Mouse (Mus musculus): ENCODE measurements around the gene Lgals3bp. TPM values are rescaled to one million over a fixed set of nuclear protein-coding genes. Genes with fewer than 3 reads are reported as not detected.

The Lgals3bp gene
- total RNA-seq, 2 experiments from 2014 or later = 17.1 to 20.0 TPM

GRCm38 (mm10) chr11:118431100-118431948, 29.4 kb upstream of the Lgals3bp start:
- no peak for DNase-seq (ENCODE audit: extremely low spot score in 1 of 2, low spot score in 2 of 2)
- intact Hi-C loops (cut with DNase I) = no loop called here
- no peak for TF ChIP-seq CTCF (IDR thresholded peaks at IDR 0.05)

DNA sequence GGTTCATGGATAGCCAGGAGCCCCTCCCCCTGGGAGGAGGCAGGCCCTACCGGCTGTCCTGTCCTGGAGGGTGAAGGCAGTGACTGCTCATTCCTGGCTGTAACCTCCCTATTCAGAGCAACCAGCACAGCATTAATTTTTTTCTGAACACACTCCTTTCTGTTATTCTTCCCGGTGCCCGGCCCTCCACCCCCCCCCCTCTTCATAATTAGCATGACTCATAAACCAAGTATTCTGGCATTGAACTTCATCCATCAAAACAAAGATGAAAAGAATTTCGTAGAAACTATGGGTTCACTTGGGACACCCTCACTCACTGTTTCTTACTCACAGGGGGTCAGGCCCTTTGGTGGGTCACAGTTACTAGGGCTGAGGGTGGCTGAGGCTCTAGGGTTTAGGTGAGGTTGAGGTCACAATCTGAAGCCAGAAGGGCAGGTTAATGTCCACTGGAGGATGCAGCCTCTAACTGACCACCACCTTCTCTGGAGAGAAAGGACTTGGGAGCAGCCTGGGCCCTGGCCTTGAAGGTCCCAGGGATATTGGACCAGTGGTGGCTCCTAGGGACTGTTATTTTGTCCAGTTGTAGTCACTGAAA, 28.5 kb upstream of the Lgals3bp start:
- H3K4me3 ChIP-seq = no peak overlapping the region
- intact Hi-C loops (cut with DNase I) = no loop called here
- H3K27ac ChIP-seq = no peak overlapping the region
- no peak for TF ChIP-seq CTCF (IDR thresholded peaks at IDR 0.05)
- no peak for DNase-seq (ENCODE audit: extremely low spot score in 1 of 2, low spot score in 2 of 2)

More at GRCm38 (mm10) chr11:118431100-118431948, 29.4 kb upstream of the Lgals3bp start:
- no peak overlapping the region for H3K27ac ChIP-seq
- H3K4me3 ChIP-seq = no peak overlapping the region

DNA sequence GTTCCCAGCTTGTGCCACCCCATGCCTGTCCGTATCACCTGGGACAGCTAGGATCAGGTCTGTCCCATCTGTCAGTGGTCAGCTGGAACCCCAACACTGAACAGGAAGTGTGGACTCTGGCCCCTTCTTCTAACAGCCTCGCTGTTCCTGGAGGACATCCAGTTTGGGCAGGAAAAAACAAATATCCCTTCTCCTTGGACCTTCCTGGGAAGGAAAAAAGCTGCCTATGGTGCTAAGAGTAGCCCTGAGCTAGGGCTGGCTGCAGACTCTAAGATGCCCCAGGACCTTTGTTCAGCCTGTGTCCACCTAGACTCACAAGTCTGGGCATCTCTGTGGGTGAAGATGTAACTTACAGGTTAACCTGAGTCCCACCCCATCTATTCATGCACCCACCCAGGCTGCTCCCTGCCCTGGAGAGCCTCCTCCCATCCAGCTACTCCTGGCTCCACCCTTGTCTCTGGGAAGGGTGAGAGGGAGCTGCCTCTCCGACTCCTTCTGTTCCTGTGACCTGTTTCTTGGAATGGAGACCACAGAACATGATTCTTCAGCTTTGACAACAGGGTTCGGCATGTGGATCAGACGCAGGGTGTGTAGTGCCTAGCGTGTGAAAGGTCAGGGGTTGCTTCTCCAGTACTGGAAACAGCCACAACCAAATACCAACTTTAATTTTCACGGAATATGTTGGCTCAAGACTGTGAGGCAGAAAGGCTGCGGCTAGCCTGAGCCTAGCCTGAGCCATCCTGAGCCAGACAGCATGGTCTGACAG, 27.2 kb upstream of the Lgals3bp start:
- Histone ChIP-seq H3K4me3 (no peak overlapping the region; the same call in 1 of the 2 replicates), H3K27ac (no peak overlapping the region)
- no peak for DNase-seq (ENCODE audit: extremely low spot score in 1 of 2, low spot score in 2 of 2)
- intact Hi-C loops (cut with DNase I) = no loop called here
- no peak for TF ChIP-seq CTCF (IDR thresholded peaks at IDR 0.05)

DNA sequence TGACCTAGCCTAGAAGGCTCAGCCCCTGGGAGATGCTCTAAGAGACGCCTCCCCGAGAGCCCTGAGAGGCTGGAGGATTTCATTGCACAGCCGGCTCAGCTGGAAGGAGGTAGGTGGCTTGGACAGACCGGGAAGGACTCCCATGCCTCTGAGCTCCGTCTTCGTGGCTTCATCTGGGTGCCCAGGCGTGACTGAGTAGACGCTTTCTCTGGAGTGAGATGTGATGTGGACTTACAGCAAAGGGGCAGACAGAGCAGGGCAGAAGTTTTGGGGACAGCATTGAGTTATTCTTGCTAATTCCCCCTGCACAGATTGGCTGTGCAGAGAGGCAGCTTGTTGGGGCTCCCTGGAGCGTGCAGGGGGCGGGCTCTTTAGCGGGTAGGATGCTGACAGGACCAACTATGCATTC, 26.6 kb upstream of the Lgals3bp start:
- intact Hi-C loops (cut with DNase I) = no loop called here
- no peak for DNase-seq (ENCODE audit: extremely low spot score in 1 of 2, low spot score in 2 of 2)
- peak overlapping the region; percentile 21; the same call in 1 of the 2 replicates for H3K4me3 ChIP-seq
- no peak overlapping the region for H3K27ac ChIP-seq
- no peak for TF ChIP-seq CTCF (IDR thresholded peaks at IDR 0.05)

GRCm38 (mm10) chr11:118427986-118428385, 26.1 kb upstream of the Lgals3bp start, which contains the start of gene C1qtnf1:
C1qtnf1 (plus strand) TSS chr11:118428203.
- Histone ChIP-seq H3K4me3 (peak within 1 kb of the TSS; percentile 21; the same call in 1 of the 2 replicates), H3K27ac (no peak within 1 kb of the TSS)
- no peak for DNase-seq (ENCODE audit: extremely low spot score in 1 of 2, low spot score in 2 of 2)
- intact Hi-C loops (cut with DNase I) = no loop called here
- no peak for TF ChIP-seq CTCF (IDR thresholded peaks at IDR 0.05)

DNA sequence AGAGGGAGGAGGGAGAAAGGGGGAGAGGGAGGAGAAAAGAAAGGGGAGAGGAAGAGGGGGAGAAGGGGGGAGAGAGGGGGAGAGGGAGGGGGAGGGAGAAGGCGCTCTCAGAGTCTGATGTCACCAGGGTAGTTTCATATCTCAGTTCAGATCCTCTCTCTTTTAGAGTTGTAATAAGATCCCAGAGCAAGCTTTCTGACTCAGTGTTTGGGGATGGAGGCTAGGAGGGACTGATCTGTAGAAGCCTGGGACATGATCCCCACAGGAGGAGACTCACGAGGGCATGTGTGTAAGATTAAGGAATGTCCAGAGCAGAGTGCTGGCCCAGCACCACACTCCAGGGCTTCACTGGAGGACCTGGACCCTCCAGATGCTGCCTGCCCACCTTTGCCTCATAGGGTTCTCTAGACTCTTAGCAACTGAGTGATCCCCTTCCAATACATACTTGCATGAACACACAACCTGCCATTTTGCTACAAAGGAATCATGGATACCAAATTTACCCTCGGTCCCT, 25.4 kb upstream of the Lgals3bp start:
- no peak for TF ChIP-seq CTCF (IDR thresholded peaks at IDR 0.05)
- Histone ChIP-seq H3K4me3 (no peak overlapping the region), H3K27ac (no peak overlapping the region)
- no peak for DNase-seq (ENCODE audit: extremely low spot score in 1 of 2, low spot score in 2 of 2)
- intact Hi-C loops (cut with DNase I) = no loop called here

DNA sequence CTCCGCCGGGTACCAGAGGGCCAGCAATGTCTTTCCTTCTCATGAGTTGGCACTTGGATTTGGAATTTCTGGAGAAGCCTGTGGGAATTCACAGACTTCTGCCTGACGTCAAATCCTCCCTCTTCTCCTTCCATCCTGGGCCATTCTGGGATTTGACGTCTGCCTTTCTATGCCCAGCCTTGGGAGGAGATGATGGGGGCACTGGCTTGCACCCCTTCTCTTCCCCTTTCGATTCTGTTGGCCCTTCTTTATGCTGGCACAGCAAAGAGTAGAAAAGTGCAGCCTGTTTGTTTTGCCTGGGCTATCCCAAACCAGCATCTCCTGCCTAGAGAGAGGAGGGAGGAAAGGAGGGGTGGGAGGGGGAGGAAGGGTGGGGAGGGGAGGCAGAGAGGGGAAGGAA, 24.9 kb upstream of the Lgals3bp start:
- DNase-seq (ENCODE audit: extremely low spot score in 1 of 2, low spot score in 2 of 2) = no peak
- H3K4me3 ChIP-seq = no peak overlapping the region
- H3K27ac ChIP-seq = no peak overlapping the region
- intact Hi-C loops (cut with DNase I) = no loop called here
- TF ChIP-seq CTCF (IDR thresholded peaks at IDR 0.05) = no peak

DNA sequence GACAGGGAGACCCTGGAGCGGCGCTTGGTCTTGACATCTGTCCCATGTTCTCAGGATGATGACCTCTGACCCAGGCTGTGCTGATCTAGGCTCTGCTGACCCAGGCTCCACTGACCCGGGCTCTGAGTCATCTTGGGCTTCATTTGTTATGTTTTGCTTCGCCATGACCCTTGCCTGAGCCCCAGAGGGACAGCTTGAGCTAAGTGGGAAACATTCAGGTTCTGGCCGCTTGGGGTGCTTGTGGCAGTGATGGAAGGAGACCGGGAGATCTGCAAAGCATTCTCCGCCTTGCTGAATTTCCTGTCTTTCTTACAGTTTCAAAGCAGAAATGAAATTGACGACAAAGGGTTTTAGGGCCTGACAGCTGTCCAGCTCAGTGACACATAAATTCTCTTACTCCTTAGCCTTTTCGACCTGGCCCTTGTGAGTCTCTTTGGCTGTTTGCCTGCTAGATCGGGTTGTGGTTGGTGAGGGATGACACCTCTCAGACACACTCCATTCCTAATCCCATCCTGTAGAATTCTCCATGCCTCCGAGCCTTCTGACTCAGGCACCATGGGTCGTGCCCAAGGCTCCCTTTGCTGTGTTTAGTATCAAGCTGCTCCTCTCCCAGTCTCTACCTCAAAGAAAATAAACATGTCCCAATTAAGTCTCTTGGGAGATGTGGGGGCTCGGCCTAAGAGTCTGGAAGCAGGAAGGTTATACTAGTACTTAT, 22.9 kb upstream of the Lgals3bp start:
- DNase-seq (ENCODE audit: extremely low spot score in 1 of 2, low spot score in 2 of 2) = no peak
- no peak overlapping the region for H3K4me3 ChIP-seq
- intact Hi-C loops (cut with DNase I) = no loop called here
- TF ChIP-seq CTCF (IDR thresholded peaks at IDR 0.05) = no peak; the same call in 1 of the 2 replicates
- no peak overlapping the region for H3K27ac ChIP-seq

GRCm38 (mm10) chr11:118423266-118423971, 21.5 kb upstream of the Lgals3bp start:
- peak; percentile 71 to 72 for DNase-seq (ENCODE audit: extremely low spot score in 1 of 2, low spot score in 2 of 2)
- H3K4me3 ChIP-seq = peak overlapping the region; percentile 31; the same call in 1 of the 2 replicates
- H3K27ac ChIP-seq = peak overlapping the region; percentile 72; the same call in 1 of the 2 replicates
- intact Hi-C loops (cut with DNase I) = loop anchor here (1.0 to 2.0 kb wide), 2 partner anchors 20 to 315 kb away; no protein-coding TSS in a partner anchor
- TF ChIP-seq CTCF (IDR thresholded peaks at IDR 0.05) = peak; percentile 81

GRCm38 (mm10) chr11:118420261-118420660, 18.4 kb upstream of the Lgals3bp start:
- Histone ChIP-seq H3K4me3 (no peak overlapping the region), H3K27ac (no peak overlapping the region)
- DNase-seq (ENCODE audit: extremely low spot score in 1 of 2, low spot score in 2 of 2) = no peak
- no peak for TF ChIP-seq CTCF (IDR thresholded peaks at IDR 0.05)
- intact Hi-C loops (cut with DNase I) = no loop called here

All from left cerebral cortex, adult 2 months (tissue).